Mouse (Mus musculus) hindbrain, embryonic 16.5 days (tissue): Measurements from ENCODE around the gene E2f6. TPM values are rescaled to one million over a fixed set of nuclear protein-coding genes. Genes with fewer than 3 reads are reported as not detected.

Experiments
- ATAC-seq: fragments of 200-750 bp; cut with Nextera tagmentation; 2 replicates; pipeline ENCODE4 v1.8.0; 2017; ENCODE audit warnings: moderate TSS enrichment, moderate library complexity
- H3K27ac ChIP-seq: fragments of 300-500 bp; sonication (generic); 2 replicates; pipeline ENCODE4 v1.5.1; 2014; ENCODE audit warnings: low read depth, mild to moderate bottlenecking, control low read depth, low read length, moderate library complexity
- H3K27me3 ChIP-seq: fragments of 300-500 bp; sonication (generic); replicated peaks from 2 replicates; pipeline ENCODE4 v1.6.1; 2014; ENCODE audit warnings: low read length; ENCODE audit not compliant: control insufficient read depth, insufficient read depth
- H3K36me3 ChIP-seq: fragments of 300-500 bp; sonication (generic); 2 replicates; pipeline ENCODE4 v1.6.1; 2014; ENCODE audit warnings: mild to moderate bottlenecking, low read length, moderate library complexity, mixed read lengths; ENCODE audit not compliant: control insufficient read depth, insufficient read depth
- H3K4me1 ChIP-seq: fragments of 300-500 bp; sonication (generic); 2 replicates; pipeline ENCODE4 v1.6.1; 2014; ENCODE audit warnings: low read depth, low read length; ENCODE audit not compliant: control insufficient read depth, insufficient read depth
- H3K4me2 ChIP-seq: fragments of 300-500 bp; sonication (generic); 2 replicates; pipeline ENCODE4 v1.6.1; 2014; ENCODE audit warnings: mild to moderate bottlenecking, low read length, control low read depth, moderate library complexity
- H3K4me3 ChIP-seq: fragments of 300-500 bp; sonication (generic); 2 replicates; pipeline ENCODE4 v1.5.1; 2014; ENCODE audit warnings: mild to moderate bottlenecking, low read length, control low read depth, moderate library complexity
- H3K9ac ChIP-seq: fragments of 300-500 bp; sonication (generic); 2 replicates; pipeline ENCODE4 v1.6.1; 2014; ENCODE audit warnings: low read depth, mild to moderate bottlenecking, control low read depth, low read length, moderate library complexity
- H3K9me3 ChIP-seq: fragments of 300-500 bp; sonication (generic); 2 replicates; pipeline ENCODE4 v1.6.1; 2014; ENCODE audit warnings: mild to moderate bottlenecking, low read length, moderate library complexity; ENCODE audit not compliant: control insufficient read depth
- WGBS: fragments of 180-500 bp; shearing (Covaris S2); extraction: QIAGEN DNeasy Blood & Tissue Kit; methylation state at CpG from one replicate; pipeline ENCODE4 v1.1.7; 2014; 5-methylcytosine and 5-hydroxymethylcytosine counted together
- polyA plus RNA-seq: library from polyadenylated mRNA; unstranded; fragments of >200 nt; fragmentation: Nextera tagmentation; extraction: Ambion mirVana; gene quantifications from 2 replicates; pipeline ENCODE4 v1.2.1, GENCODE M21; 2015

Gene E2f6
- polyA plus RNA-seq, 1 experiment from 2014 or later, result 28.9 TPM

- Histone ChIP-seq H3K27me3 (no peaks in the 10 kb centered on the region), H3K4me1 (peaks cover 4% of the 10 kb centered on the region), H3K4me2 (no peak overlapping the region), H3K9me3 (no peaks in the 10 kb centered on the region), H3K36me3 (no peaks in the 10 kb centered on the region), H3K4me3 (no peak overlapping the region), H3K9ac (no peak overlapping the region), H3K27ac (no peak overlapping the region)
- 88% methylated on average over 3 of the region's 3 CpGs for WGBS
- no peak for ATAC-seq
Observed at GRCm38 (mm10) chr12:16795781-16796180, 15.0 kb upstream of the E2f6 start.

DNA sequence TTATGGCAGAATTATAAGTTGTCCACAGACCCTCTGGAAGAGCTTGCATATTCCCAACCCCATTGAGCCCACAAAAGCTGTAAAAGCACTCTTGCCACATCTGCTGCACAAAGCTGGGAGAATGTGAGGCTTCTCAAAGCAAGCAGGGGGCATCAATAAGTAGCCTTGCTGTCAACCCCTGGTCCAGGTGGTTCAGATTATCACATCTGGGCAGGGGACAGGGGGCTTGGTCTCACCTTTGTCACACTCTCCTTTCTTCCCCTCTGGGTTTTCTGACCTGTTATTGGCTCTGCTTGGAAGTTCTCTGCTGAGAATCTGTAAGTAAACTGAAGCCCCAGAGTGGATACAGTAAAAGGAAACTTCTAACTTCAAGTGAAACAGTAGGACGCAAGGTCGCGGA, 11.9 kb upstream of the E2f6 start:
- peaks cover 4% of the 10 kb centered on the region for H3K4me1 ChIP-seq
- no peak overlapping the region for H3K4me3 ChIP-seq
- WGBS, result 50% methylated on average over 3 of the region's 3 CpGs
- H3K4me2 ChIP-seq, result no peak overlapping the region
- H3K9me3 ChIP-seq, result no peaks in the 10 kb centered on the region
- no peak overlapping the region for H3K27ac ChIP-seq
- H3K27me3 ChIP-seq, result no peaks in the 10 kb centered on the region
- no peak overlapping the region for H3K9ac ChIP-seq
- no peak for ATAC-seq
- no peaks in the 10 kb centered on the region for H3K36me3 ChIP-seq

DNA sequence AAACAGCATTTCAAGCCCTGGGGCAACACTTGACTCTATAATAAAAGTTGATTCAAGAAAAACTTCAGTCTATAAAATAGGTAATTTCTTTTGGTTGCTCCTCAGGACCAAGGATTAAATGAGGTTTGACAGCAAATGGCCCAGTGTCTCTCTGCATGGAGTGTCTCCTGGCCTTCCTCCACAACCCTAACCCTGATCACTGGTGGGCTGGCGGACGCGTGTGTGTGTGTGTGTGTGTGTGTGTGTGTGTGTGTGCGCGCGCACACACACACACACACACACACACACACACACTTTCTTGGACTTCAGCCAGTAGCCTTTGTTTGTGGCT, 10.9 kb upstream of the E2f6 start:
- Histone ChIP-seq H3K27me3 (no peaks in the 10 kb centered on the region), H3K4me3 (peak overlapping the region; percentile 66), H3K27ac (no peak overlapping the region), H3K9ac (peak overlapping the region; percentile 75), H3K4me2 (peak overlapping the region; percentile 99), H3K9me3 (no peaks in the 10 kb centered on the region), H3K36me3 (no peaks in the 10 kb centered on the region), H3K4me1 (peaks cover 4% of the 10 kb centered on the region)
- no peak for ATAC-seq
- WGBS, result 5% methylated on average over 6 of the region's 6 CpGs

DNA sequence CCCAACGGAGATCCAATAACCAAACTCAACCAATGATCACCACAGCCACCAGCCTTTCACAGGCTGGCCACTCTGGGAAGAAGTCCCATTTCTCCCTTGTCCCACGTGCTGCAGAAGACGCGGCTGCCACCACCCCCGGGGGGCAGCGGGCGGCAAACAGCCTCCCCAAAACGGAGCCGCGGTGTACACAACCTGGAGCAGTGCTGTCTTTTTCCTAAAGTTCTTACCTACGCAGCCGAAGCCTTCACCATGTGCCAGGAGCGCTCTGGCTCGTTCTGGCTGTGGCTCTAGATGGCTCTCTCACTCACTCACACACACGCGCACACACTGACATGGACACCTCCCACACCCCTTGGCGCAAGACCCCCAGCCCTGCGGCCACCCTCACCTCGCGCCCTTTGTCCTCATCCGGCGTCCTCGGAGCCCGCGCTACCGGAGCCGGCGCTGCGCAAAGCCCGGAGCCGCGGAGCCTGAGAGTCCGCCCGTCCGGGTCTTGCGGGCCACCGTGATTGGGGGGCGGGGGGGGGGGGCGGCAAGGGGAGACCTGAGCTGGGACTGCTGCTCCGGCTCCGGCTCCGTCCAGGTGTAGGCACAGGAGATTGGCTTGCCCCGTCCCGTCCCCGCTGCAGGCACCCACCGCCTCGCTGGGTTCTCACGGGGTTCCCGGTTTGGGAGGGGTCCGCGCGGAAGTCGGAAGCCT, 10.4 kb upstream of the E2f6 start, which contains the start of gene Greb1:
TSS of gene Greb1 (minus strand) at position 628 of the 700 bp plus-strand sequence.
- peak; percentile 81 for ATAC-seq
- H3K9me3 ChIP-seq, result no peaks in the 10 kb centered on the region
- WGBS, result 0% methylated on average over 51 of the region's 53 CpGs
- H3K36me3 ChIP-seq, result no peaks in the 10 kb centered on the region
- H3K4me3 ChIP-seq, result peak within 1 kb of the TSS; percentile 66
- peak within 1 kb of the TSS; percentile 75 for H3K9ac ChIP-seq
- H3K4me1 ChIP-seq, result peaks cover 4% of the 10 kb centered on the region
- H3K4me2 ChIP-seq, result peak within 1 kb of the TSS; percentile 99
- no peak within 1 kb of the TSS for H3K27ac ChIP-seq
- no peaks in the 10 kb centered on the region for H3K27me3 ChIP-seq

GRCm38 (mm10) chr12:16800959-16801315, 9.8 kb upstream of the E2f6 start:
- Histone ChIP-seq H3K9me3 (no peaks in the 10 kb centered on the region), H3K4me2 (peak overlapping the region; percentile 99), H3K9ac (peak overlapping the region; percentile 75), H3K27me3 (no peaks in the 10 kb centered on the region), H3K4me1 (peaks cover 4% of the 10 kb centered on the region), H3K4me3 (peak overlapping the region; percentile 66), H3K27ac (no peak overlapping the region), H3K36me3 (no peaks in the 10 kb centered on the region)
- peak; percentile 25 for ATAC-seq
- WGBS, result 1% methylated on average over 12 of the region's 12 CpGs

DNA sequence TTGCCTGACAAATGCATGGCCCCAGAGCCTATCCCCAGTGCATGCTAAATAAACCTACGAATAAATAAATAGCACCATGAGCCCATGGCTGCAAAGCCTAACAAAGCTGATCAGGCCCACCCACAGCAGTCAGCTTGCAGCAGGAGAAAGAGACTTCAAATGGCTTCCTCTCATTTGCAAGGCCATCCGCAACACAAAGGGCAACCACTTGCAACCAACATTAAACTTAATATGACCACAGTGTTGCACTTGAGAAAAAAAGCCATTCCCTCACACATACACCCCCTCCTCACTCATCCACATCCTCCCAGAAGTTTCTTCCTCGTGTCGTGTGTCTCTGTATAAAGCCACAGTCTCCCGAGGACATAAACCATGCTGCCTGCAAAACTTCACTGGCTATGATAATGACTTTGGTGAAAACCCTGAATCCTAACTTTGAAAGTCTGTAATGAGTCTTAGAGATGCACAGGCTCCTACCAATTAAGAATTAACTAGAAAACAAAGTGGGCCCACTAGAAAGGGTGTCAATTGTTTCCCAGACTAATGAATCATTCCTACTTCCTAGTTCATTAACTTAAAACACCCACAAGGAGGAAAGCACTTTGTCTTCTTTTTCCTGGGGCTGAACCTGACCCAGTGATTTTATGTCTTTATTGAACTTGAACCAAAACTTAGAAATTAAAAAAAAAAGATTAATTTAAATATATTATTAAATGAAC, 7.4 kb upstream of the E2f6 start:
- Histone ChIP-seq H3K27ac (no peak overlapping the region), H3K27me3 (no peaks in the 10 kb centered on the region), H3K4me2 (no peak overlapping the region), H3K9me3 (no peaks in the 10 kb centered on the region), H3K36me3 (no peaks in the 10 kb centered on the region), H3K9ac (no peak overlapping the region), H3K4me3 (no peak overlapping the region), H3K4me1 (peaks cover 4% of the 10 kb centered on the region)
- 21% methylated on average over 5 of the region's 5 CpGs for WGBS
- no peak for ATAC-seq

- WGBS, result 21% methylated on average over 5 of the region's 5 CpGs
- Histone ChIP-seq H3K9me3 (no peaks in the 10 kb centered on the region), H3K9ac (no peak overlapping the region), H3K4me2 (no peak overlapping the region), H3K4me1 (peaks cover 4% of the 10 kb centered on the region), H3K27me3 (no peaks in the 10 kb centered on the region), H3K27ac (no peak overlapping the region), H3K36me3 (no peaks in the 10 kb centered on the region), H3K4me3 (no peak overlapping the region)
- no peak for ATAC-seq
Observed at GRCm38 (mm10) chr12:16803956-16804430, 6.8 kb upstream of the E2f6 start.

DNA sequence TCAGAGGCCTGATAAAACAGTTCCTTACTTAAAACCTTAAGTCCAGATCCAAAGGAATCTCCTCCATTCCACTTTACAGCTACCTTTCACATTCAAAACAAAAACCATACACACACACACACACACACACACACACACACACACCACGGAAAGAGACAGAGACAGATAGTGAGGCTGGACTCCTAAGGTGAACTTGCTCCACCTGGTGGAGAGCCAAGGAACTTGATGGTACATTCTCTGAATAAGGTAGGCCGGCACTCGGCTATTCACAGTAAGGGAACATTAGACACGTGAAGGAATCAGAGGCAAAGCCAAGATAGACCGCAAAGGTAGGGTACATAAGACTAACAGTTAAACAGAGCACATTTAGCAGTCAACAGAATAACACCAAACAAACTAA, 5.3 kb upstream of the E2f6 start:
- H3K27me3 ChIP-seq, result no peaks in the 10 kb centered on the region
- no peaks in the 10 kb centered on the region for H3K36me3 ChIP-seq
- H3K4me1 ChIP-seq, result no peaks in the 10 kb centered on the region
- WGBS, result 3% methylated on average over 5 of the region's 5 CpGs
- H3K4me2 ChIP-seq, result no peak overlapping the region
- H3K9me3 ChIP-seq, result no peaks in the 10 kb centered on the region
- ATAC-seq, result peak; percentile 70
- no peak overlapping the region for H3K27ac ChIP-seq
- no peak overlapping the region for H3K9ac ChIP-seq
- no peak overlapping the region for H3K4me3 ChIP-seq

DNA sequence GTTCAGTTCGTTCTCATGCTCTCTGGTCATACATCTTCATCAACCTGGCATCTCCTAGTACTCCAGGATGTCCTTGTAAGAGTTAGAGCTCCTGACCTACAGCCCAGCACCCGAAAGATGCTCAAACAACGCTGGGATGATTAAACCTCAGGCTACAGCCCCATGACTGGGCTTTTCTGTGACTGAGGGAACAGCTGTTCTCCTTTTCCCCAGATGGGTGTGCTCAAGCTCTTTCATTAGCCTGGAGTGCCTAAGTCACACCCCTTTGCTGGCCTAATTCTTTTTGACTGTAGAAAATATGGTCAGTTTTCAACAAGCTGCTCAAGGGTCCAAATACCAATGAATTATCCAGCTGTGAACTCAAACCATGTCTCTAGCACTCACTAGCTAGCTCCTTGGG, 2.7 kb upstream of the E2f6 start:
- no peak overlapping the region for H3K4me3 ChIP-seq
- WGBS, result 46% methylated on average over 3 of the region's 3 CpGs
- H3K36me3 ChIP-seq, result no peaks in the 10 kb centered on the region
- H3K27ac ChIP-seq, result no peak overlapping the region
- H3K9me3 ChIP-seq, result no peaks in the 10 kb centered on the region
- no peaks in the 10 kb centered on the region for H3K27me3 ChIP-seq
- peaks cover 14% of the 10 kb centered on the region for H3K4me1 ChIP-seq
- peak; percentile 37; the same call in 1 of the 2 replicates for ATAC-seq
- H3K4me2 ChIP-seq, result no peak overlapping the region
- no peak overlapping the region for H3K9ac ChIP-seq
